Mouse (Mus musculus) lung, embryonic 15.5 days (tissue): ENCODE data around the gene Timp4. TPM values are rescaled to one million over a fixed set of nuclear protein-coding genes. Genes with fewer than 3 reads are reported as not detected.
A peak's percentile ranks its signal among the peaks of the same experiment; 100 is the strongest.

ENCODE experiments used
- ATAC-seq: fragments of 200-750 bp; cut with Nextera tagmentation; 2 replicates; pipeline ENCODE4 v1.8.0; 2017; ENCODE audit warnings: moderate number of reproducible peaks, borderline replicate concordance; ENCODE audit not compliant: low FRiP score, low TSS enrichment; ENCODE audit errors: extremely low read depth
- H3K27ac ChIP-seq: fragments of 300-500 bp; sonication (generic); 2 replicates; pipeline ENCODE4 v1.5.1; 2015; ENCODE audit warnings: moderate library complexity, mild to moderate bottlenecking, inconsistent platforms
- H3K27me3 ChIP-seq: fragments of 300-500 bp; sonication (generic); 2 replicates; pipeline ENCODE4 v1.6.1; 2015; ENCODE audit warnings: inconsistent platforms
- H3K36me3 ChIP-seq: fragments of 300-500 bp; sonication (generic); 2 replicates; pipeline ENCODE4 v1.6.1; 2015; ENCODE audit warnings: inconsistent platforms
- H3K4me1 ChIP-seq: fragments of 300-500 bp; sonication (generic); 2 replicates; pipeline ENCODE4 v1.6.1; 2015; ENCODE audit warnings: inconsistent platforms
- H3K4me2 ChIP-seq: fragments of 300-500 bp; sonication (generic); 2 replicates; pipeline ENCODE4 v1.6.1; 2015; ENCODE audit warnings: inconsistent platforms, mild to moderate bottlenecking, moderate library complexity
- H3K4me3 ChIP-seq: fragments of 300-500 bp; sonication (generic); 2 replicates; pipeline ENCODE4 v1.5.1; 2015; ENCODE audit warnings: mild to moderate bottlenecking, inconsistent platforms
- H3K9ac ChIP-seq: fragments of 300-500 bp; sonication (generic); 2 replicates; pipeline ENCODE4 v1.6.1; 2015; ENCODE audit warnings: inconsistent platforms
- H3K9me3 ChIP-seq: fragments of 300-500 bp; sonication (generic); 2 replicates; pipeline ENCODE4 v1.6.1; 2016; ENCODE audit warnings: inconsistent platforms
- WGBS: fragments of 180-500 bp; shearing (Covaris S2); methylation state at CpG from one replicate; pipeline ENCODE4 v1.1.7; 2015; 5-methylcytosine and 5-hydroxymethylcytosine counted together
- polyA plus RNA-seq: library from polyadenylated mRNA; unstranded; fragments of >200 nt; fragmentation: Nextera tagmentation; extraction: Ambion mirVana; gene quantifications from 2 replicates; pipeline ENCODE4 v1.2.1, GENCODE M21; 2015

Gene Timp4
- polyA plus RNA-seq: 2.4 and 2.7 TPM in 2 replicates

- no peak within 1 kb of the TSS for H3K27ac ChIP-seq
- peak within 1 kb of the TSS; percentile 8; the same call in 1 of the 2 replicates for H3K4me3 ChIP-seq
- H3K9ac ChIP-seq: peak within 1 kb of the TSS; percentile 22; the same call in 1 of the 2 replicates
- ATAC-seq: peak; percentile 55; the same call in 1 of the 2 replicates
- 29% methylated on average over 9 of the region's 10 CpGs for WGBS
- H3K27me3 ChIP-seq: no peaks in the 10 kb centered on the region
- H3K4me2 ChIP-seq: peak within 1 kb of the TSS; percentile 59
- H3K36me3 ChIP-seq: no peaks in the 10 kb centered on the region
- peaks cover 14% of the 10 kb centered on the region for H3K4me1 ChIP-seq
- no peaks in the 10 kb centered on the region for H3K9me3 ChIP-seq
Measured at GRCm38 (mm10) chr6:115252099-115252873, at the start of gene Timp4. Gene Timp4 (minus strand): TSS chr6:115252205.

- H3K27ac ChIP-seq: no peak overlapping the region
- H3K4me3 ChIP-seq: no peak overlapping the region
- H3K36me3 ChIP-seq: no peaks in the 10 kb centered on the region
- ATAC-seq: no peak
- H3K27me3 ChIP-seq: no peaks in the 10 kb centered on the region
- H3K4me2 ChIP-seq: no peak overlapping the region
- no peaks in the 10 kb centered on the region for H3K9me3 ChIP-seq
- no peak overlapping the region for H3K9ac ChIP-seq
- 69% methylated on average over 2 of the region's 2 CpGs for WGBS
- no peaks in the 10 kb centered on the region for H3K4me1 ChIP-seq
Measured at GRCm38 (mm10) chr6:115293877-115294276, 41.9 kb upstream of the Timp4 start.

- Histone ChIP-seq H3K4me3 (no peak overlapping the region), H3K9me3 (no peaks in the 10 kb centered on the region)
- 53% methylated on average over 6 of the region's 6 CpGs for WGBS
Measured at GRCm38 (mm10) chr6:115292621-115293020, 40.6 kb upstream of the Timp4 start.

GRCm38 (mm10) chr6:115291823-115292222 lies 39.8 kb upstream of the Timp4 start:
- H3K4me2 ChIP-seq: no peak overlapping the region
- no peaks in the 10 kb centered on the region for H3K27me3 ChIP-seq
- H3K27ac ChIP-seq: no peak overlapping the region
- no peaks in the 10 kb centered on the region for H3K9me3 ChIP-seq
- H3K36me3 ChIP-seq: no peaks in the 10 kb centered on the region
- ATAC-seq: no peak
- H3K9ac ChIP-seq: no peak overlapping the region
- H3K4me1 ChIP-seq: no peaks in the 10 kb centered on the region
- WGBS: 91% methylated on average over 6 of the region's 6 CpGs
- no peak overlapping the region for H3K4me3 ChIP-seq

More at GRCm38 (mm10) chr6:115292621-115293020, 40.6 kb upstream of the Timp4 start:
- no peak for ATAC-seq
- Histone ChIP-seq H3K4me2 (no peak overlapping the region), H3K27me3 (no peaks in the 10 kb centered on the region), H3K4me1 (no peaks in the 10 kb centered on the region), H3K36me3 (no peaks in the 10 kb centered on the region), H3K9ac (no peak overlapping the region), H3K27ac (no peak overlapping the region)

GRCm38 (mm10) chr6:115291068-115291467 lies 39.1 kb upstream of the Timp4 start:
- Histone ChIP-seq H3K27me3 (no peaks in the 10 kb centered on the region), H3K4me1 (no peaks in the 10 kb centered on the region), H3K36me3 (no peaks in the 10 kb centered on the region), H3K9me3 (no peaks in the 10 kb centered on the region), H3K9ac (no peak overlapping the region), H3K4me3 (no peak overlapping the region), H3K4me2 (no peak overlapping the region), H3K27ac (no peak overlapping the region)
- ATAC-seq: no peak
- 75% methylated on average over 2 of the region's 2 CpGs for WGBS

GRCm38 (mm10) chr6:115290561-115290960 lies 38.6 kb upstream of the Timp4 start:
- H3K4me2 ChIP-seq: no peak overlapping the region
- H3K27ac ChIP-seq: no peak overlapping the region
- no peaks in the 10 kb centered on the region for H3K9me3 ChIP-seq
- no peak overlapping the region for H3K4me3 ChIP-seq
- H3K9ac ChIP-seq: no peak overlapping the region
- no peaks in the 10 kb centered on the region for H3K36me3 ChIP-seq
- no peaks in the 10 kb centered on the region for H3K4me1 ChIP-seq
- no peak for ATAC-seq
- 60% methylated on average over 5 of the region's 5 CpGs for WGBS
- no peaks in the 10 kb centered on the region for H3K27me3 ChIP-seq

GRCm38 (mm10) chr6:115288223-115288622 lies 36.2 kb upstream of the Timp4 start:
- H3K36me3 ChIP-seq: no peaks in the 10 kb centered on the region
- H3K27me3 ChIP-seq: no peaks in the 10 kb centered on the region
- WGBS: 83% methylated on average over 3 of the region's 3 CpGs
- no peak for ATAC-seq
- no peak overlapping the region for H3K4me3 ChIP-seq
- no peaks in the 10 kb centered on the region for H3K4me1 ChIP-seq
- no peak overlapping the region for H3K4me2 ChIP-seq
- H3K9ac ChIP-seq: no peak overlapping the region
- no peak overlapping the region for H3K27ac ChIP-seq
- no peaks in the 10 kb centered on the region for H3K9me3 ChIP-seq

- 55% methylated on average over 6 of the region's 6 CpGs for WGBS
- Histone ChIP-seq H3K4me1 (no peaks in the 10 kb centered on the region), H3K9me3 (no peaks in the 10 kb centered on the region), H3K4me2 (no peak overlapping the region), H3K36me3 (no peaks in the 10 kb centered on the region), H3K9ac (no peak overlapping the region), H3K27ac (no peak overlapping the region), H3K4me3 (no peak overlapping the region), H3K27me3 (no peaks in the 10 kb centered on the region)
- ATAC-seq: no peak
Measured at GRCm38 (mm10) chr6:115286441-115286840, 34.4 kb upstream of the Timp4 start.

GRCm38 (mm10) chr6:115284153-115284552 lies 32.1 kb upstream of the Timp4 start:
- no peaks in the 10 kb centered on the region for H3K4me1 ChIP-seq
- WGBS: 81% methylated on average over 2 of the region's 2 CpGs
- H3K9ac ChIP-seq: no peak overlapping the region
- no peak overlapping the region for H3K4me2 ChIP-seq
- H3K36me3 ChIP-seq: no peaks in the 10 kb centered on the region
- no peaks in the 10 kb centered on the region for H3K9me3 ChIP-seq
- no peaks in the 10 kb centered on the region for H3K27me3 ChIP-seq
- H3K27ac ChIP-seq: no peak overlapping the region
- ATAC-seq: no peak
- no peak overlapping the region for H3K4me3 ChIP-seq

- H3K4me2 ChIP-seq: no peak overlapping the region
- H3K9me3 ChIP-seq: no peaks in the 10 kb centered on the region
- no peak overlapping the region for H3K4me3 ChIP-seq
- H3K4me1 ChIP-seq: 0 out of 2 replicates have a peak, but pooled peaks cover 4% of the 10 kb centered on the region
- 76% methylated on average over 2 of the region's 2 CpGs for WGBS
- H3K27me3 ChIP-seq: no peaks in the 10 kb centered on the region
- H3K9ac ChIP-seq: no peak overlapping the region
- no peak overlapping the region for H3K27ac ChIP-seq
- ATAC-seq: no peak
- H3K36me3 ChIP-seq: no peaks in the 10 kb centered on the region
Measured at GRCm38 (mm10) chr6:115279639-115280038, 27.6 kb upstream of the Timp4 start.

GRCm38 (mm10) chr6:115278086-115278485 lies 26.1 kb upstream of the Timp4 start:
- 66% methylated on average over 8 of the region's 8 CpGs for WGBS
- no peaks in the 10 kb centered on the region for H3K36me3 ChIP-seq
- no peaks in the 10 kb centered on the region for H3K9me3 ChIP-seq
- 0 out of 2 replicates have a peak, but pooled peaks cover 4% of the 10 kb centered on the region for H3K4me1 ChIP-seq
- ATAC-seq: no peak
- H3K4me2 ChIP-seq: no peak overlapping the region
- no peak overlapping the region for H3K27ac ChIP-seq
- H3K27me3 ChIP-seq: no peaks in the 10 kb centered on the region
- H3K4me3 ChIP-seq: no peak overlapping the region
- no peak overlapping the region for H3K9ac ChIP-seq

- Histone ChIP-seq H3K27ac (0 out of 2 replicates have a peak overlapping the region, but pooled peaks have one; percentile 2), H3K36me3 (no peaks in the 10 kb centered on the region), H3K4me2 (no peak overlapping the region), H3K4me1 (peaks cover 20% of the 10 kb centered on the region), H3K9ac (no peak overlapping the region), H3K9me3 (no peaks in the 10 kb centered on the region), H3K4me3 (no peak overlapping the region), H3K27me3 (no peaks in the 10 kb centered on the region)
- no peak for ATAC-seq
- WGBS: 80% methylated on average over 10 of the region's 10 CpGs
Measured at GRCm38 (mm10) chr6:115275116-115275815, 23.3 kb upstream of the Timp4 start.
